Mouse (Mus musculus) hindbrain, embryonic 15.5 days (tissue): ENCODE measurements around the gene Hist2h2aa2. TPM values are rescaled to one million over a fixed set of nuclear protein-coding genes. Genes with fewer than 3 reads are reported as not detected.
"Not testable (repeated sequence)": the region's sequence is repeated elsewhere in the genome, so short reads cannot be mapped to it uniquely, and the experiment has no call there.

Experiments
- ATAC-seq: fragments of 200-750 bp; cut with Nextera tagmentation; 2 replicates; pipeline ENCODE4 v1.8.0; 2017; ENCODE audit warnings: low read depth, moderate number of reproducible peaks, moderate TSS enrichment; ENCODE audit not compliant: low FRiP score
- H3K27ac ChIP-seq: fragments of 300-500 bp; sonication (generic); replicated peaks from 2 replicates; pipeline ENCODE4 v1.5.1; 2015; ENCODE audit warnings: mild to moderate bottlenecking, inconsistent platforms
- H3K27me3 ChIP-seq: fragments of 300-500 bp; sonication (generic); 2 replicates; pipeline ENCODE4 v1.6.1; 2015; ENCODE audit warnings: control low read depth, inconsistent platforms
- H3K36me3 ChIP-seq: fragments of 300-500 bp; sonication (generic); 2 replicates; pipeline ENCODE4 v1.6.1; 2015; ENCODE audit warnings: control low read depth, inconsistent platforms
- H3K4me1 ChIP-seq: fragments of 300-500 bp; sonication (generic); replicated peaks from 2 replicates; pipeline ENCODE4 v1.6.1; 2015; ENCODE audit warnings: control low read depth, inconsistent platforms
- H3K4me2 ChIP-seq: fragments of 300-500 bp; sonication (generic); 2 replicates; pipeline ENCODE4 v1.6.1; 2015; ENCODE audit warnings: moderate library complexity, mild to moderate bottlenecking, inconsistent platforms
- H3K4me3 ChIP-seq: fragments of 300-500 bp; sonication (generic); 2 replicates; pipeline ENCODE4 v1.5.1; 2015; ENCODE audit warnings: mild to moderate bottlenecking, inconsistent platforms
- H3K9ac ChIP-seq: fragments of 300-500 bp; sonication (generic); 2 replicates; pipeline ENCODE4 v1.6.1; 2015; ENCODE audit warnings: inconsistent platforms
- H3K9me3 ChIP-seq: fragments of 300-500 bp; sonication (generic); 2 replicates; pipeline ENCODE4 v1.6.1; 2016; ENCODE audit warnings: control low read depth, inconsistent platforms
- WGBS: fragments of 180-500 bp; shearing (Covaris S2); methylation state at CpG from one replicate; pipeline ENCODE4 v1.1.7; 2015; 5-methylcytosine and 5-hydroxymethylcytosine counted together
- polyA plus RNA-seq: library from polyadenylated mRNA; unstranded; fragments of >200 nt; fragmentation: Nextera tagmentation; extraction: Ambion mirVana; gene quantifications from 2 replicates; pipeline ENCODE4 v1.2.1, GENCODE M21; 2015

The Hist2h2aa2 gene
- polyA plus RNA-seq: 28.7 and 39.4 TPM in 2 replicates

- WGBS: 3% methylated on average over 38 of the region's 85 CpGs
Observed at GRCm38 (mm10) chr3:96239949-96240798, at the start of gene Hist2h2aa2. Gene Hist2h2aa2, minus strand, starts transcription at chr3:96240276.

GRCm38 (mm10) chr3:96289201-96289600 lies 49.1 kb upstream of the Hist2h2aa2 start:
- Histone ChIP-seq H3K9ac (no peak overlapping the region), H3K4me3 (no peak overlapping the region), H3K27ac (no peak overlapping the region), H3K36me3 (no peaks in the 10 kb centered on the region), H3K4me1 (no peaks in the 10 kb centered on the region), H3K9me3 (no peaks in the 10 kb centered on the region), H3K4me2 (no peak overlapping the region), H3K27me3 (peaks cover 8% of the 10 kb centered on the region; the same call in 1 of the 2 replicates)
- WGBS: 69% methylated on average over 3 of the region's 3 CpGs
- ATAC-seq: no peak

More at GRCm38 (mm10) chr3:96239949-96240798, at the start of gene Hist2h2aa2:
- H3K9me3 ChIP-seq, H3K27me3 ChIP-seq, H3K36me3 ChIP-seq: not testable (repeated sequence)
- peak; percentile 93 for ATAC-seq
- peak within 1 kb of the TSS; percentile 56 for H3K4me2 ChIP-seq
- peak within 1 kb of the TSS; percentile 86 for H3K27ac ChIP-seq
- H3K9ac ChIP-seq: peak within 1 kb of the TSS; percentile 42
- peak within 1 kb of the TSS; percentile 36 for H3K4me3 ChIP-seq
- H3K4me1 ChIP-seq: peaks cover 33% of the 10 kb centered on the region

GRCm38 (mm10) chr3:96287334-96287733 lies 47.3 kb upstream of the Hist2h2aa2 start:
- not testable (repeated sequence) for H3K36me3 ChIP-seq, H3K4me2 ChIP-seq, H3K9me3 ChIP-seq, H3K4me3 ChIP-seq, H3K27ac ChIP-seq, H3K9ac ChIP-seq, H3K4me1 ChIP-seq, ATAC-seq
- H3K27me3 ChIP-seq: peaks cover 23% of the 10 kb centered on the region
- WGBS: 89% methylated on average over 11 of the region's 11 CpGs

- H3K27ac ChIP-seq: no peak overlapping the region
- no peak overlapping the region for H3K4me3 ChIP-seq
- no peak overlapping the region for H3K4me2 ChIP-seq
- no peaks in the 10 kb centered on the region for H3K36me3 ChIP-seq
- no peak for ATAC-seq
- H3K9me3 ChIP-seq: no peaks in the 10 kb centered on the region
- peaks cover 28% of the 10 kb centered on the region for H3K27me3 ChIP-seq
- 23% methylated on average over 4 of the region's 4 CpGs for WGBS
- H3K4me1 ChIP-seq: no peaks in the 10 kb centered on the region
- no peak overlapping the region for H3K9ac ChIP-seq
Observed at GRCm38 (mm10) chr3:96284457-96284856, 44.4 kb upstream of the Hist2h2aa2 start.

GRCm38 (mm10) chr3:96280660-96281059 lies 40.6 kb upstream of the Hist2h2aa2 start:
- Histone ChIP-seq H3K27ac (no peak overlapping the region), H3K27me3 (peaks cover 25% of the 10 kb centered on the region), H3K4me2 (no peak overlapping the region), H3K9ac (no peak overlapping the region), H3K9me3 (no peaks in the 10 kb centered on the region), H3K4me3 (no peak overlapping the region), H3K36me3 (no peaks in the 10 kb centered on the region), H3K4me1 (peaks cover 12% of the 10 kb centered on the region)
- no peak for ATAC-seq
- 59% methylated on average over 6 of the region's 6 CpGs for WGBS

GRCm38 (mm10) chr3:96277800-96278624 lies 37.9 kb upstream of the Hist2h2aa2 start:
- peak overlapping the region; percentile 64 for H3K4me3 ChIP-seq
- WGBS: under 1% methylated on average over 49 of the region's 49 CpGs
- ATAC-seq: peak; percentile 98
- H3K9ac ChIP-seq: peak overlapping the region; percentile 66
- peak overlapping the region; percentile 90 for H3K4me2 ChIP-seq
- peak overlapping the region; percentile 94 for H3K27ac ChIP-seq
- H3K27me3 ChIP-seq: peaks cover 8% of the 10 kb centered on the region
- H3K4me1 ChIP-seq: peaks cover 12% of the 10 kb centered on the region
- no peaks in the 10 kb centered on the region for H3K36me3 ChIP-seq
- H3K9me3 ChIP-seq: no peaks in the 10 kb centered on the region

GRCm38 (mm10) chr3:96277428-96277799 lies 37.3 kb upstream of the Hist2h2aa2 start:
- Histone ChIP-seq H3K27ac (peak overlapping the region; percentile 94), H3K4me3 (peak overlapping the region; percentile 64), H3K36me3 (no peaks in the 10 kb centered on the region), H3K9me3 (no peaks in the 10 kb centered on the region), H3K4me2 (peak overlapping the region; percentile 90), H3K9ac (peak overlapping the region; percentile 42; the same call in 1 of the 2 replicates), H3K4me1 (peaks cover 12% of the 10 kb centered on the region), H3K27me3 (0 out of 2 replicates have a peak, but pooled peaks cover 5% of the 10 kb centered on the region)
- WGBS: 14% methylated on average over 8 of the region's 8 CpGs
- ATAC-seq: no peak; the same call in 1 of the 2 replicates

- Histone ChIP-seq H3K9ac (no peak overlapping the region), H3K27me3 (no peaks in the 10 kb centered on the region), H3K9me3 (no peaks in the 10 kb centered on the region), H3K4me2 (no peak overlapping the region), H3K4me3 (no peak overlapping the region), H3K27ac (no peak overlapping the region), H3K36me3 (no peaks in the 10 kb centered on the region), H3K4me1 (peaks cover 20% of the 10 kb centered on the region)
- ATAC-seq: no peak
- WGBS: 93% methylated on average over 17 of the region's 17 CpGs
Observed at GRCm38 (mm10) chr3:96273591-96274465, 33.8 kb upstream of the Hist2h2aa2 start.

GRCm38 (mm10) chr3:96269511-96270474 lies 29.7 kb upstream of the Hist2h2aa2 start, which contains the start of gene Hist2h2bb:
Gene Hist2h2bb, plus strand, starts transcription at chr3:96269752.
- Histone ChIP-seq H3K9ac (peak within 1 kb of the TSS; percentile 67), H3K4me2 (peak within 1 kb of the TSS; percentile 75), H3K4me3 (peak within 1 kb of the TSS; percentile 45), H3K36me3 (no peaks in the 10 kb centered on the region), H3K4me1 (peaks cover 18% of the 10 kb centered on the region), H3K27ac (peak within 1 kb of the TSS; percentile 96), H3K27me3 (no peaks in the 10 kb centered on the region), H3K9me3 (no peaks in the 10 kb centered on the region)
- peak; percentile 97 for ATAC-seq
- WGBS: under 1% methylated on average over 45 of the region's 45 CpGs

- peaks cover 23% of the 10 kb centered on the region for H3K4me1 ChIP-seq
- H3K27ac ChIP-seq: peak overlapping the region; percentile 96
- peak overlapping the region; percentile 75 for H3K4me2 ChIP-seq
- H3K9ac ChIP-seq: peak overlapping the region; percentile 45
- H3K9me3 ChIP-seq, ATAC-seq, H3K36me3 ChIP-seq, H3K27me3 ChIP-seq: not testable (repeated sequence)
- WGBS: 0% methylated on average over 12 of the region's 44 CpGs
- H3K4me3 ChIP-seq: peak overlapping the region; percentile 45
Observed at GRCm38 (mm10) chr3:96268776-96269378, 28.8 kb upstream of the Hist2h2aa2 start.
